Mouse (Mus musculus): ENCODE measurements at regions not wholly inside any gene's neighbourhood (a gene's known extent, or its start where the extent isn't known, plus 50 kb on each side); places are given as distances from the start of the nearest gene placed in this dataset.
"Not testable (repeated sequence)": the region's sequence is repeated elsewhere in the genome, so short reads cannot be mapped to it uniquely, and the experiment has no call there.

- Histone ChIP-seq H3K9ac (replicated peaks; ENCODE audit: low read depth, low read length) (no peak overlapping the region), H3K4me3 (replicated peaks; ENCODE audit: low read length) (no peak overlapping the region), H3K4me2 (ENCODE audit: low read length) (no peak overlapping the region), H3K27ac (ENCODE audit: low read length) (no peak overlapping the region), H3K4me1 (replicated peaks; ENCODE audit: control insufficient read depth, insufficient read depth, low read length) (no peaks in the 10 kb centered on the region), H3K36me3 (ENCODE audit: control insufficient read depth, insufficient read depth) (no peaks in the 10 kb centered on the region), H3K27me3 (replicated peaks; ENCODE audit: control insufficient read depth, insufficient read depth, low read length) (no peaks in the 10 kb centered on the region), H3K9me3 (ENCODE audit: control insufficient read depth, low read length) (no peaks in the 10 kb centered on the region)
- 88% methylated on average over 5 of the region's 5 CpGs for WGBS
- ATAC-seq: no peak
Measured at GRCm38 (mm10) chr1:43300676-43301075, 103.9 kb upstream of the Fhl2 start.

DNA sequence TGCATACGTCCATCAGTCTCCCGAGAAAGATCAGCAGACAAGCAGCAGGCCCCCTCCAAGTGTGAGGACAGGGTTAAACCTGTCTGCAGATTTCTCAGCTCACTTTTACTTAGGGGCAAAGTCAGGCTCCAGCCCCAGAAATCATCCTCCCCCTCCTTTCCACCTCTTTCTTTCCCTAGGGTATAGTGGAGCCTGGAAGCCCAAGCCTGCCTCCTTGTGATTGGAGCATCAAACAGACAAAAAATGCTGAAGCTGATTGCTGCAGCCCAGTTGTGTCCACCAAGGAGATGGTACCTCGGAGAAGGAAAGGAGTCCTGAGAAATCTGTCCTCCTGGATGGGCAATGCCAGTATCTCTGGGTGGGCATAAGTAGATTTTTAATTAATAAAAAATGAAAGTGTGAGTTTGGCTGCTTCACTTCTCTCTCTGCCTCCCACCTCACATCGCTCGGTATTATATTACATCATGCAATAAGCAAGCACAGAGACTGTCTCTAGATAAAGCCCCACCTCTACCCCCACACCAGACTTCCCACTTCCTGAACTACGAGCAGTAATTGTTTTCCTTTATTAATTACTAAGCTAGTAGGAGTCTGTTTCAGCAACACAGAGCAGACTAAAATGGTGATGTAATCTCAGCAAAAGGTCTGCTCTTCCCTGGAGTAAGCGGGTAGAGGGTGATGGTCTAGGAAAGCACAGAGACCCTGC, 105.2 kb upstream of the Fhl2 start:
- Histone ChIP-seq H3K4me1 (replicated peaks; ENCODE audit: control insufficient read depth, insufficient read depth, low read length) (no peaks in the 10 kb centered on the region), H3K36me3 (ENCODE audit: control insufficient read depth, insufficient read depth) (no peaks in the 10 kb centered on the region), H3K4me3 (replicated peaks; ENCODE audit: low read length) (no peak overlapping the region), H3K27ac (ENCODE audit: low read length) (no peak overlapping the region), H3K9ac (replicated peaks; ENCODE audit: low read depth, low read length) (no peak overlapping the region), H3K4me2 (ENCODE audit: low read length) (no peak overlapping the region), H3K9me3 (ENCODE audit: control insufficient read depth, low read length) (no peaks in the 10 kb centered on the region), H3K27me3 (replicated peaks; ENCODE audit: control insufficient read depth, insufficient read depth, low read length) (no peaks in the 10 kb centered on the region)
- whole genome bisulfite sequencing: 78% methylated on average over 7 of the region's 7 CpGs
- no peak for ATAC-seq

GRCm38 (mm10) chr1:43302657-43303056, 105.9 kb upstream of the Fhl2 start:
- Histone ChIP-seq H3K4me1 (replicated peaks; ENCODE audit: control insufficient read depth, insufficient read depth, low read length) (no peaks in the 10 kb centered on the region), H3K9ac (replicated peaks; ENCODE audit: low read depth, low read length) (no peak overlapping the region), H3K4me3 (replicated peaks; ENCODE audit: low read length) (no peak overlapping the region), H3K27me3 (replicated peaks; ENCODE audit: control insufficient read depth, insufficient read depth, low read length) (no peaks in the 10 kb centered on the region), H3K27ac (ENCODE audit: low read length) (no peak overlapping the region), H3K36me3 (ENCODE audit: control insufficient read depth, insufficient read depth) (no peaks in the 10 kb centered on the region), H3K9me3 (ENCODE audit: control insufficient read depth, low read length) (no peaks in the 10 kb centered on the region), H3K4me2 (ENCODE audit: low read length) (no peak overlapping the region)
- ATAC-seq: no peak
- 89% methylated on average over 7 of the region's 7 CpGs for WGBS

DNA sequence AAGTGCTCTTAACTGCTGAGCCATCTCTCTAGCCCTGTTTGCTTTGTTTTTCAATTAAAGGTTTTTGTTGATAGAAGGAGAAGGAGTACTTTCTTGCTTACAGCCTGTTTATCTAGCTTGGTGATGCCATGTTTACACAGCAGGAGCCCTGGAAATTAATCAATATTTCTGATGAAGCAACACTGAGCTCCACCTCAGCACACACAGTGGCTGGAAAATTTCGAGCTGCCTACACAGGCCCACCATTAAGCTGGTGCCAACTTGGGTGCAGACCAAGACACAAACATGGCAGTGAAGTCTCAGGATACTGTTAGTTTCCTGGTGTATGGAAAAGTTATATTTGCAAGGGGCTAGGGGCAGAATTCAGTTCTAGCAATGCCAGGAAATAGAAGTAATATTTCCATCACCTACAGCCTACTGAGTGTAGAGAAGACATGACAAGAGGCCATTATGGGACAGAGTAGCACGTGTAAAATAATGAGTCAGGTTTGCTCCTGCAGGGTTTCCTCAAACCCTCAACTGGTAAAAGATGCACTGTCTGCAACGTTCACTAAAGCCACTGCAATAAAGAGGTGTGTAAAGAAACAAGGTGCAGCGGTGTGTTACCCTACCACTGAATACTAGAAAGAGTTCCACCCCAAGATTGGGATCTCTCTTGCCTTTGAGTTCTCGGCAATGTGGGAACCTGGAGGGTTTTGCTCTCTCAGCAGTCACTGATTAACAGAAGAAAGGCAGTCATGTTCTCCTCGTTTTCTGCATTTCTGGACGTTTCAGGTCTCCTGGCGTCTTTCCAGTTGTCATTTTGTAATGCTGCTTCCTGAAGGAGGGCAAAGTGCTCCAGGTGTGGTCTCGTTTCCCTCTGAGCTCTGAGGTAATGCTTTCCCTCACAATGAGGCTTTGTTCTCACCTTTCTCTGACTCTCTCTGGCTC, 108.8 kb upstream of the Fhl2 start:
- no peak overlapping the region for H3K4me2 ChIP-seq (ENCODE audit: low read length)
- no peaks in the 10 kb centered on the region for H3K9me3 ChIP-seq (ENCODE audit: control insufficient read depth, low read length)
- no peak overlapping the region for H3K4me3 ChIP-seq (replicated peaks; ENCODE audit: low read length)
- peak; percentile 43; the same call in 1 of the 2 replicates for ATAC-seq
- H3K4me1 ChIP-seq (replicated peaks; ENCODE audit: control insufficient read depth, insufficient read depth, low read length): no peaks in the 10 kb centered on the region
- WGBS: 46% methylated on average over 9 of the region's 9 CpGs
- H3K9ac ChIP-seq (replicated peaks; ENCODE audit: low read depth, low read length): no peak overlapping the region
- no peaks in the 10 kb centered on the region for H3K27me3 ChIP-seq (replicated peaks; ENCODE audit: control insufficient read depth, insufficient read depth, low read length)
- no peaks in the 10 kb centered on the region for H3K36me3 ChIP-seq (ENCODE audit: control insufficient read depth, insufficient read depth)
- no peak overlapping the region for H3K27ac ChIP-seq (ENCODE audit: low read length)

GRCm38 (mm10) chr1:43310711-43311695, 114.2 kb upstream of the Fhl2 start:
- H3K4me1 ChIP-seq (replicated peaks; ENCODE audit: control insufficient read depth, insufficient read depth, low read length): peaks cover 6% of the 10 kb centered on the region; the same call in 1 of the 2 replicates
- 43% methylated on average over 16 of the region's 16 CpGs for WGBS
- ATAC-seq: no peak
- no peaks in the 10 kb centered on the region for H3K36me3 ChIP-seq (ENCODE audit: control insufficient read depth, insufficient read depth)
- H3K27ac ChIP-seq (ENCODE audit: low read length): no peak overlapping the region
- H3K27me3 ChIP-seq (replicated peaks; ENCODE audit: control insufficient read depth, insufficient read depth, low read length): no peaks in the 10 kb centered on the region
- H3K4me2 ChIP-seq (ENCODE audit: low read length): peak overlapping the region; percentile 0
- no peaks in the 10 kb centered on the region for H3K9me3 ChIP-seq (ENCODE audit: control insufficient read depth, low read length)
- no peak overlapping the region for H3K9ac ChIP-seq (replicated peaks; ENCODE audit: low read depth, low read length)
- no peak overlapping the region for H3K4me3 ChIP-seq (replicated peaks; ENCODE audit: low read length)

DNA sequence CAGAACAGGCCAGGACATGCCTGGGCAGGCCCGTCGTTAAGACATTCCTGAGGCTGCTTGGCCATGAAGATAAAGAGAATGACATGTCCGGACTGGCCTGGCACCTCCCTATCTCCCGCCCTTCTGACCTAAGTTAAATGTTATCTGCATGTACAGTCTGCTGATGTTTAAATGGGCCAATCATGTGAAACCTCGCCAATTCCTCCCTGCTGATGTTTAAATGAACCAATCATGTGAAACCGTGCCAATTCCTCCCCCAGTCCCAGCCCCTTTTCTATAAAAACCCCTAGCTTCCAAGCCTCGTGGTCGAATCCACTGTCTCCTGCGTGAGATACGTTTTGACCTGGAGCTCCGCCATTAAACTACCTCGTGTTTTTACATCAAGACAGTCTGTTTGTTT, 119.5 kb upstream of the Fhl2 start:
- H3K9me3 ChIP-seq (ENCODE audit: control insufficient read depth, low read length); H3K27ac ChIP-seq (ENCODE audit: low read length); H3K4me3 ChIP-seq (replicated peaks; ENCODE audit: low read length); H3K9ac ChIP-seq (replicated peaks; ENCODE audit: low read depth, low read length); H3K4me2 ChIP-seq (ENCODE audit: low read length); H3K36me3 ChIP-seq (ENCODE audit: control insufficient read depth, insufficient read depth); H3K27me3 ChIP-seq (replicated peaks; ENCODE audit: control insufficient read depth, insufficient read depth, low read length); H3K4me1 ChIP-seq (replicated peaks; ENCODE audit: control insufficient read depth, insufficient read depth, low read length); ATAC-seq: not testable (repeated sequence)
- WGBS: 84% methylated on average over 12 of the region's 12 CpGs

- Histone ChIP-seq H3K4me1 (replicated peaks; ENCODE audit: control insufficient read depth, insufficient read depth, low read length) (no peaks in the 10 kb centered on the region; the same call in 1 of the 2 replicates), H3K9ac (replicated peaks; ENCODE audit: low read depth, low read length) (no peak overlapping the region), H3K27ac (ENCODE audit: low read length) (no peak overlapping the region), H3K9me3 (ENCODE audit: control insufficient read depth, low read length) (no peaks in the 10 kb centered on the region), H3K4me3 (replicated peaks; ENCODE audit: low read length) (no peak overlapping the region), H3K4me2 (ENCODE audit: low read length) (no peak overlapping the region), H3K36me3 (ENCODE audit: control insufficient read depth, insufficient read depth) (no peaks in the 10 kb centered on the region), H3K27me3 (replicated peaks; ENCODE audit: control insufficient read depth, insufficient read depth, low read length) (no peaks in the 10 kb centered on the region)
- ATAC-seq: peak; percentile 43; the same call in 1 of the 2 replicates
- 44% methylated on average over 3 of the region's 3 CpGs for WGBS
Measured at GRCm38 (mm10) chr1:43317076-43317871, 120.5 kb upstream of the Fhl2 start.

- not testable (repeated sequence) for H3K36me3 ChIP-seq (ENCODE audit: control insufficient read depth, insufficient read depth); ATAC-seq; H3K27ac ChIP-seq (ENCODE audit: low read length); H3K9ac ChIP-seq (replicated peaks; ENCODE audit: low read depth, low read length); H3K27me3 ChIP-seq (replicated peaks; ENCODE audit: control insufficient read depth, insufficient read depth, low read length); H3K4me1 ChIP-seq (replicated peaks; ENCODE audit: control insufficient read depth, insufficient read depth, low read length); H3K4me3 ChIP-seq (replicated peaks; ENCODE audit: low read length); H3K4me2 ChIP-seq (ENCODE audit: low read length); H3K9me3 ChIP-seq (ENCODE audit: control insufficient read depth, low read length)
- WGBS: 96% methylated on average over 10 of the region's 10 CpGs
Measured at GRCm38 (mm10) chr1:43333488-43333887, 110.9 kb upstream of the Nck2 start.

Measured in forebrain, embryonic 16.5 days (tissue).